Mouse (Mus musculus) spleen, adult 12 weeks (tissue): ENCODE measurements around the gene Tfr2.

ENCODE experiments used
- DNase-seq: peaks from one replicate; pipeline ENCODE4 v3.0.0; 2022; ENCODE audit warnings: low spot score

Tfr2 gene

DNA sequence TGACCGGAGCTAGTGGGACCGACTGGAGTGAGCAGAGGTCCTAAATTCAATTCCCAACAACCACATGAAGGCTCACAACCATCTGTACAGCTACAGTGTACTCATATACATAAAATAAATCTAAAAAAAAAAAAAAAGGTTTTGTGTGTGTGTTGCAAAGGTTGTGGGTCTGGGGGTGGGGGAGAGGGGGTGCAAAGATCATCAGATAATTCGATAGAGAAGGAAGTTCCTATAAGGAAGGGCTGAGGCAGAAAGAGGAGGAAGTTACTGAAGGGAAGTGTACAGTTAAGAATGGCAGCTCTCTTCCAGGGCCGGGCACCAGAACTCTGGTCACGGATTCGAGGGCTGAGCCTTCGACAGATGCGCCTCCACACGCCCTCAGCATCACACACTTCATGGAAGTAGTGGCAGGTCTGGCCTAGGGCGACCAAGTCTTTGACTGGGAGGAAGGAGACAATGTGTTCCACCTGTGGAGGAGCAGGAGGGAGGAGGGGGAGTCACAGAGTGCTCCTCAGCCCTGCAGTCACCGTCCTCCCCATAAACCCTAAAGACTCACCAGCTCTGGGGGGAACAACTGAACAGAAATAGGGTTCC is 54.4 kb downstream of the Tfr2 start:
- DNase-seq: no peak

DNA sequence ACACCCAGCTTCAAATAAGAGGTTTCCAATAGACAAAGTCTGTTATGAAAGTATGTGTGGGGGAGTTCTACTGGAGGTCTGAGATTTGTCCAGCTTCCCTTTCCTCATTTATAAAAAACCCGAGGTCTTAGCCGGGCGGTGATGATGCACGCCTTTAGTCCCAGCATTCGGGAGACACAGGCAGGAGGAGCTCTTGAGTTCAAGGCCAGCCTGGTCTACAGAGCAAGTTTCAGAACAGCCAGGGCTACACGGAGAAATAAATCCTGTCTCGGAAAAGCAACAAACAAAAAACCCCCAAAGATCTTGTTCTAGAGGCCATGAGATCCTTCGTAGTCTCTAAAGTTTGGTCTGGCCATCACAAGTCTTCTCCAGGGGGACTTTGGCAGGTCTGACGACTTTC is 58.4 kb downstream of the Tfr2 start:
- no peak for DNase-seq

DNA sequence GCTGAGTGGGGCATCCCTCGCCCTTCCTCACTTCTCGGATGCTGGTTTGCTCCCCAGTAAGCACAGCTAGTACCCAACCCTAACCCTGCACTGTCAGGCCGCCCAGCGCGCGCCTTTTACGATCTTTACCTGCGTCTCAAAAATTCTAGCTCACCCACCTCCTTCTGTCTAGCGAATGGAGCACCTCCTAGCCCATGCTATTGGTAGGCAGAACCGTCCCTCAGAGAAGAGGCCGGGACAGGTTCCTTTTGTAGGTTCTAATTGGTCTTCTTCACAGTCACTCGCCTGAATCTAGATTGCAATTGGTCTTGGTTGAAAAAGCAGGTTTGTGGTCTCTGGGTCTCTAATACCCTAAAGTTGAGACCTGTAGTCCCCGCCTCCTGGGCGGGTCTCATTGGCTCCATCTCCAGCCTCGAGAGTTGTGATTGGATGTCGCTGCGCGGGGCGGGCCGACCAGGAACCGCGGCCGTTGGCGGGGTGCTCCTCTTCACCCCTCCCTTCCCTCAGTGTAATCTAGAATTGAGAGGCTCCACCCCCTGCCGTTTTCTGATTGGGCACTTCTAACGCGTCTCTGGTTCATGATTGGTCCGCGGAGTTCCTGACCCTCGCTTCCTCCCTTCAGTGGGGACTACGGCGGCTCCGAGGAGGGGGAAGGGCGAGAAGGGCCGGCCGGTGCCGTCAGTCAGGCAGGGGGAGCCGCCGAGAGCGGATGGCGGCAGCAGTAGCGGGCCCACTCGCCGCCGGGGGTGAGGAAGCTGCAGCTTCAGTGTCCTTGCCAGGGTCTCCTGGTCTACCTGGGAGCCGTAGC is 59.1 kb downstream of the Tfr2 start, which contains the start of the genes Fbxo24, Lrch4 and Gm20605:
Gene Fbxo24 (minus strand): TSS at position 505 of the 808 bp plus-strand sequence.
Gene Lrch4 (plus strand): TSS at position 624 of the 808 bp plus-strand sequence.
Gene Gm20605 (plus strand): TSS at position 678 of the 808 bp plus-strand sequence.
- DNase-seq: peak; percentile 99

DNA sequence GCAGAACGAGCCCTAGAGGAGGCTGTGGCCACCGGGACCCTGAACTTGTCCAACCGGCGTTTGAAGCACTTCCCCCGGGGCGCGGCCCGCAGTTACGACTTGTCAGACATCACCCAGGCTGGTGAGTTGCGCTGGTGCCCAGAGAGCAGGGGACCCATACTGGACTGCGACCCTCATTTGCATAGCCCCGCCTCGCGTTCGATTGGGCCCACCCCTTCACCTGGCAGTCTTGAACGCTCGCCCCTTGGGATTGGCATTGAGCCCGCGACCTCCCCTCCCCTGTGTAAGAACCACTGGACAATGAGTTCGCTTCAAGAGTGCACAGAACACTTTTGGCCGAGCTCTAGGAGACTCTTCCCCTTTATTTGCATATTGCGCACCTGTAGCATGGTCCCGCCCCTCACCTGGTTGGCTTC is 59.7 kb downstream of the Tfr2 start:
- no peak for DNase-seq

DNA sequence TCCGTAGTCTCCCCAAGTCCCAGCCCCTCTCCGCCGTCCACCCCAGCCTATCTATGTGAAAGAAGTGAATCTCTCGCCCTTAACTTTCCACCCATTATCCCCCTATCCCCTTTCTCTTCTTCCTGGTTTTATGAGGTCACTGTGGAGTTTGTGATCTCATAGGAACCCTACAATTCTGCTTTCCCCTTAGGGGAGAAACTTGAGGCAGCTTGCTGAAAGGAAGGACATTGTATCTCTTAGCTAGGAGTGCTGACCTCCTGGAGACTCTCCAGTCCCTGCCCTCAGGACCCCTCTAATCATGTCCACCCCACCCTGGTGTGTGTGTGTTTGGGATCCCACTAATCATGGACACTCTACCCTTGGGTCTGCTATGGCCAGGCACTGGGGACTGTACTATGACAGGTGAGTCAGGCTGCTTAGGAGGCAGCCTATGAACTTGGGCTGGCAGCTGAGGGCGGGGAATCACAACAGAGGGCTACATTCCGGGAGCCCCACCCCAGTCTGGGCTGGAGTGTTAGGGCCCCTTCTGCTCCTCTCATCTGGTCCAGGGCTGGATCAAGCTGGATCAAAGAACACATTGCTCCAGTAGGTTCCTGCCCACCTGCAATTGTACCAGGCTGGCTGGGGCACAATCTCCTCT is 60.4 kb downstream of the Tfr2 start:
- DNase-seq: no peak

DNA sequence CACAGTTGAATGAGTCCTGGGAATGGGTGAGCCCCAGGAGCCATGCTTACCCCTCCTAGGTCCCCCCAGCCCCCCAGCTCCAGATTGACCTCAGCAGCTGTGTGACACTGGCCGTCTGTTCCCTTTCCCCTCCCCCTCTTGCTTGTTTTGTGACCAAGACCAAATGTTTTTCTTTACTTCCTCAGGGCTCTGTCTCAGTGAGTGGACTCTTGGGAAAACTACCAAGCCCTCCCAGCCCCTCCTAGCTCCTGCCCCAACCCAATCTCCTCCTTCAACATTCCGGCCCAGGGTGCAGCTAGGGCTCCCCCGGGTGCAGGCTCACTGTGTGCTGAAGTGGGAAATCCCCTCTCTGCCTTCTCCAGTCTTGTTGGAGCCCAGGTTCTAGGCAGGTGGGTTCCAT is 61.0 kb downstream of the Tfr2 start:
- no peak for DNase-seq

DNA sequence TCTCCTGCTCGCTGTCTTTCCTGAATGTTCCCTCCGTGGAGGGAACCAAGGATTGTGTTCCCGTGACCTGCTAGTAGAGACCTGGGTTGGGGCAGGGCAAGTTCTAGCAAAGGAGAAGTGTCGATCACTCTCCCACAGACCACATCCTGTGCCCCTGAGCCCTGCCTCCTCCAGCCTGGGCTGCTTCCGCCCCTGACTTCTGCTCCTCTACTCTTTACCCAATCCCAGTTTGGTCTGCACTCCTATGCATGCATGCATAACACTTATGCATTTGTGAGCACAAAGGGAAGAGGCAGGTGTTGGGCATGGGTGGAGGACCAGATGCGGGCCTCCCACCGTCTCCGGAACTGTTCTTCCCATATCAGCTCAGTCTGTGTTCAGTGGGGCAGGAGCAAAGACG is 61.5 kb downstream of the Tfr2 start:
- DNase-seq: peak; percentile 39

DNA sequence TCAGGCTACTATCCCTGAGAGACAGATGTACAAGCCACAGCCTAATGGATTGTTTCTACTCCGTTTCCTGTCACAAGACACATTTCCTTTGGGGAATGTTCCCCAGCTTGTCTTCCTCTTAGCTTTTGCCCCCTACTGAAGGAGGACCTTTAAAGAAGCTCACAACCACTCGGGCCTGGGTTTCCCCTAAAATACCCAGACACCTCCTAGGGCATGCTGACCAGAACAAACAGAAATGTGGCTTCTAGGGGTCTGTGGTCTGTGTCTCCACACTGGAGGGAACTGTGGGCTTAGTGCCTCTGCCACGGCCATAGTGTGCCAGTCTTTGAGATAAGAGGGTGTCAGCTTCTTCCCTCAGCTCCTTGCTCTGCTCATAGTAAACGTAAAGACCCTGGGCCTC is 62.0 kb downstream of the Tfr2 start:
- DNase-seq: no peak

DNA sequence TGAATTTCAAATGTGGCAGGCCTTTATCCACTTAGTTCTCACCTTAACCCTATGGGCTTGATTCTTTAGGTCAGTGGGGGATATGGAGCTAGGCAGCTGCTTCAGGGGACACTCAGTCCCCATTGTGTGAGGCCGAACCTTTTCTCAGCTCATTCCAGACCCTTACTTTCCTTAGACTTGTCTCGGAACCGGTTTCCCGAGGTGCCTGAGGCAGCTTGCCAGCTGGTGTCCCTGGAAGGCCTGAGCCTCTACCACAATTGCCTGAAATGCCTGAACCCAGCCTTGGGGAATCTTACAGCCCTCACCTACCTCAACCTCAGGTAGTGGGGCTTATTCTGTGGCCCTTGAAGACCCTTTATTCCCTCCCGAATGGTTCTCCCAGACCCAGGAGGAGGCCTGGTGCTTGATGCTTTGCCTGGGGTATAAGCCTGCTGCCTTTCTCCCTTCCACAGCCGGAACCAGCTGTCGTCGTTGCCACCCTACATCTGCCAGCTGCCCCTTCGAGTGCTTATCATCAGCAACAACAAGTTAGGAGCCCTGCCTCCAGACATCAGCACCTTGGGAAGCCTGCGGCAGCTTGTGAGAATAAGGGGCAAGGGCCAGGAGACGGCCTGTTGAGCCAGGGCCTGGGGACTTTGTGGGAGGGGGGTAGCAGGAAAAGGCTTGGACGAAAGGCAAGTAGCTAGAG is 63.9 kb downstream of the Tfr2 start:
- DNase-seq: no peak
